Mouse (Mus musculus) limb, embryonic 11.5 days (tissue): ENCODE measurements around the gene Olfr691. TPM values are rescaled to one million over a fixed set of nuclear protein-coding genes. Genes with fewer than 3 reads are reported as not detected.

ENCODE experiments used
- ATAC-seq: fragments of 200-750 bp; cut with Nextera tagmentation; 2 replicates; pipeline ENCODE4 v1.8.0; 2017; ENCODE audit warnings: low read depth; ENCODE audit not compliant: insufficient number of reproducible peaks, low FRiP score, low TSS enrichment
- DNase-seq: peaks from one replicate; pipeline ENCODE4 v3.0.0-alpha.2; 2015; ENCODE audit warnings: low spot score
- H3K27ac ChIP-seq: fragments of 300-500 bp; sonication (generic); replicated peaks from 2 replicates; pipeline ENCODE4 v1.5.1; 2014; ENCODE audit warnings: low read depth, mild to moderate bottlenecking, low read length
- H3K27me3 ChIP-seq: fragments of 300-500 bp; sonication (generic); 2 replicates; pipeline ENCODE4 v1.6.1; 2014; ENCODE audit warnings: mild to moderate bottlenecking, low read length, mixed read lengths; ENCODE audit not compliant: control insufficient read depth, insufficient read depth
- H3K36me3 ChIP-seq: fragments of 300-500 bp; sonication (generic); 2 replicates; pipeline ENCODE4 v1.6.1; 2014; ENCODE audit warnings: mild to moderate bottlenecking, low read length, moderate library complexity, mixed read lengths; ENCODE audit not compliant: control insufficient read depth, insufficient read depth
- H3K4me1 ChIP-seq: fragments of 300-500 bp; sonication (generic); 2 replicates; pipeline ENCODE4 v1.6.1; 2014; ENCODE audit warnings: low read length, mixed read lengths; ENCODE audit not compliant: control insufficient read depth, insufficient read depth
- H3K4me2 ChIP-seq: fragments of 300-500 bp; sonication (generic); 2 replicates; pipeline ENCODE4 v1.6.1; 2014; ENCODE audit warnings: low read depth, mild to moderate bottlenecking, moderate library complexity; ENCODE audit not compliant: severe bottlenecking
- H3K4me3 ChIP-seq: fragments of 300-500 bp; sonication (generic); 2 replicates; pipeline ENCODE4 v1.5.1; 2014; ENCODE audit warnings: low read depth, low read length
- H3K9ac ChIP-seq: fragments of 300-500 bp; sonication (generic); 2 replicates; pipeline ENCODE4 v1.6.1; 2014; ENCODE audit warnings: mild to moderate bottlenecking, low read length
- H3K9me3 ChIP-seq: fragments of 300-500 bp; sonication (generic); 2 replicates; pipeline ENCODE4 v1.6.1; 2016; ENCODE audit warnings: low read length; ENCODE audit not compliant: control insufficient read depth
- WGBS: fragments of 180-500 bp; shearing (Covaris S2); extraction: QIAGEN DNeasy Blood & Tissue Kit; methylation state at CpG from one replicate; pipeline ENCODE4 v1.1.7; 2014; 5-methylcytosine and 5-hydroxymethylcytosine counted together
- polyA plus RNA-seq: library from polyadenylated mRNA; unstranded; fragments of >200 nt; fragmentation: Nextera tagmentation; extraction: Ambion mirVana; gene quantifications from 2 replicates; pipeline ENCODE4 v1.2.1, GENCODE M21; 2014

Olfr691 gene
- not detected in 2 replicates for polyA plus RNA-seq

DNA sequence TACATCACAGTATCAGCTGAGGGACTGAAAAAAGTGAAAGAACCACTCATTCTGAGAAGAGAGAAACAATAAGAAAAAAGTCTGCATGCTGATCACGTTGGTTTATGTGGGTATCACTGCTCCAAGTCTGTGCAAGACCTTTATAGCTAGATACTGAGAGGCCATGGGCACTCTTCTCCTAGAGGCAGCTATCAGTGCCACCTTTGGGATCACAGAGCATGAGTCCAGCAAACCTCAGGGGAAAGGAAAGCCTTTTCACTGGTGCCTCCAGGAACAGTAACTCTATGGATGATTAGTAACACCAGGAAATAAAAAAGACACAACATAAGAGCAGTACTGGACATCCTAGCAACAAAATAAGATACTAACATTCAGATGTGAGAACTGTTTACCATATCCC, at the start of gene Olfr691:
Gene Olfr691 (minus strand): TSS at position 101 of the 400 bp plus-strand sequence.
- Histone ChIP-seq H3K27ac (no peak within 1 kb of the TSS), H3K27me3 (no peaks in the 10 kb centered on the region), H3K4me1 (no peaks in the 10 kb centered on the region), H3K9me3 (no peaks in the 10 kb centered on the region), H3K4me3 (no peak within 1 kb of the TSS), H3K9ac (no peak within 1 kb of the TSS), H3K36me3 (no peaks in the 10 kb centered on the region), H3K4me2 (no peak within 1 kb of the TSS)
- WGBS: 57% methylated on average over 1 of the region's 1 CpGs
- ATAC-seq: no peak
- DNase-seq: no peak

DNA sequence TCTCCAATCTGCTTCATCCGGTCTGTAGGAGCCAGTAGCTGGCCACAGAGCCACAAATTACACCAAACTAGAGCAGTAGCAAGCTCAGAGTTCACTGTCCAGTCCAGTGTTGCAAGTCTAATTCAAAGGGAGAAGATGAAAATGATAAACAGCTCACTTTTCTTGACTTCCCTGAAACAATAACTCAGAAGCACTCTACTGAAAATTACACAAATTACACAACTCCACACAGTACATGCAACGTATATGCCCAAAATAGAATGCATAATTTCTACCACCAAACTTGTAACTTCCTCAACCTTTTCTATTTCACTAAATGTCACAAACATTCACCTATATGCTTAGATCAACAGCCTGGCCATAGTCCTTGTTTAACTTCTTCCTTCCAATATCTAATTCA, 48.2 kb upstream of the Olfr691 start:
- DNase-seq (no peak), ATAC-seq (no peak)
- WGBS: 92% methylated on average over 2 of the region's 2 CpGs
- H3K4me2 ChIP-seq: no peak overlapping the region
- no peaks in the 10 kb centered on the region for H3K9me3 ChIP-seq
- H3K27me3 ChIP-seq: no peaks in the 10 kb centered on the region
- H3K4me3 ChIP-seq: no peak overlapping the region
- H3K9ac ChIP-seq: no peak overlapping the region
- H3K4me1 ChIP-seq: no peaks in the 10 kb centered on the region
- peaks cover 8% of the 10 kb centered on the region; the same call in 1 of the 2 replicates for H3K36me3 ChIP-seq
- no peak overlapping the region for H3K27ac ChIP-seq

GRCm38 (mm10) chr7:105387696-105388095, 45.6 kb upstream of the Olfr691 start:
- Histone ChIP-seq H3K4me1 (no peaks in the 10 kb centered on the region), H3K9me3 (no peaks in the 10 kb centered on the region), H3K4me3 (no peak overlapping the region), H3K36me3 (peaks cover 17% of the 10 kb centered on the region; the same call in 1 of the 2 replicates), H3K27ac (no peak overlapping the region), H3K9ac (no peak overlapping the region), H3K27me3 (no peaks in the 10 kb centered on the region), H3K4me2 (no peak overlapping the region)
- no peak for ATAC-seq
- no peak for DNase-seq
- 98% methylated on average over 2 of the region's 2 CpGs for WGBS

DNA sequence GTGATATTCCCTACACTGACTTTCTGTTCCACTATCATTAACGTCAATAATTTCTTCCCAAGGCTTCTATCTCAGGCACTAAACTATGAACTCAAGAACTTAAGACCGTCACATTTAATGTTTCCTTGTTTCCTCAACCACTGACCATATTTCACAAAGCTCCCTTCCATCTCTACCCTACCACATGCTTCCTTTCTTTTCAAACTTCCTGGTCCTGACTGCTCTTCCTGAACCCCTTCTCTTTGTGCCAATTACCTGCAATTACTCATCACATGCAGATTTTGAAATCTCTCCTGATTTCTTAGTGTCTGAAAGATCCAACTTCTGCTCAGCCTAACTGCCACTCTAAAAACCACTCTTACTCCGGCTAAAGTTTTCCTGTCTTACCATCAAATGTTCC, 38.3 kb upstream of the Olfr691 start:
- H3K9ac ChIP-seq: no peak overlapping the region
- no peak for DNase-seq
- 92% methylated on average over 3 of the region's 3 CpGs for WGBS
- no peak for ATAC-seq
- no peak overlapping the region for H3K27ac ChIP-seq
- H3K36me3 ChIP-seq: peaks cover 23% of the 10 kb centered on the region
- H3K4me3 ChIP-seq: no peak overlapping the region
- no peaks in the 10 kb centered on the region for H3K9me3 ChIP-seq
- no peak overlapping the region for H3K4me2 ChIP-seq
- no peaks in the 10 kb centered on the region for H3K27me3 ChIP-seq
- no peaks in the 10 kb centered on the region for H3K4me1 ChIP-seq

DNA sequence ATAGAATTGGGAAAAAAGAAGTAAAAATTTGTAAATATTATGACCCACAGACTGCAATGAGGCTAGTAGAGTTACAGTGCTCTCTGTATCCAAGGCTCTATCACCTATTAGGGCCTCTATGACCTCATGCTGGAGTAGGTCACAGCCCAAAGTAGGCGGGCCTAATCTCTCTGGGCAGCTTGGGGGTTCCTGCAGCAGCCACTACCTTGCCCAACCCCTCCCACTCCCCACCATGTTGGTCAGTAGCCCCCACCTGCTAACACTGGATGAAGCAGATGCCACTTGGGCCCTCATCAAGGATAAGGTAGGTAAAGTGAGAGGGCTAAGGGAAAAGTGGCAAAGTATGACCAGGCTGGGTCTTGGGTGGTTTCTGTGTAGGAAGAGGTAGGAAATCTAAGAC, 32.8 kb upstream of the Olfr691 start, which contains the start of gene Gm5901:
Gene Gm5901 (plus strand): TSS at position 173 of the 400 bp plus-strand sequence.
- WGBS: 92% methylated on average over 1 of the region's 1 CpGs
- Histone ChIP-seq H3K4me3 (no peak within 1 kb of the TSS), H3K4me2 (no peak within 1 kb of the TSS), H3K36me3 (peaks cover 12% of the 10 kb centered on the region), H3K27me3 (no peaks in the 10 kb centered on the region), H3K9me3 (no peaks in the 10 kb centered on the region), H3K27ac (no peak within 1 kb of the TSS), H3K4me1 (no peaks in the 10 kb centered on the region), H3K9ac (no peak within 1 kb of the TSS)
- DNase-seq (no peak), ATAC-seq (no peak)

DNA sequence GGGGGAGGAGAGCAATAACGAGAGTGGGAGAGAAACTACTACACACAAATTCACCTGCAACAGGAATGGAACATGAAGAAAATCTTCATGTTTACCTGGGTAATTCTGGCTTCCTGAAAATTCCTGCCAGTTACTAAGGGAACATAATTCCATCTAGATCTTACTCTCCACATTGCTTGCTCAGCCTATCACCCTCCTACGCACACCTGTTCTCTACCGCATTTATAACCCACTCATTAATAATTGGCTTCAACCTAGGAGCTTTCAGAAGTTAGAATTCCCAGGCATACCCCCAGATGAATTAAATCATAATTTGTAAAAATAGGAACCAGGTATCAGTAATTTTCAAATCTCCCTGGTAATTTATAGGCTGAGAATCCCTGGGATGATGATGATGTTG, 31.9 kb upstream of the Olfr691 start:
- Histone ChIP-seq H3K27ac (no peak overlapping the region), H3K27me3 (no peaks in the 10 kb centered on the region), H3K9ac (no peak overlapping the region), H3K4me3 (no peak overlapping the region), H3K4me2 (no peak overlapping the region), H3K36me3 (peaks cover 9% of the 10 kb centered on the region), H3K9me3 (no peaks in the 10 kb centered on the region), H3K4me1 (no peaks in the 10 kb centered on the region)
- DNase-seq: no peak
- ATAC-seq: no peak
- WGBS: 95% methylated on average over 3 of the region's 3 CpGs

DNA sequence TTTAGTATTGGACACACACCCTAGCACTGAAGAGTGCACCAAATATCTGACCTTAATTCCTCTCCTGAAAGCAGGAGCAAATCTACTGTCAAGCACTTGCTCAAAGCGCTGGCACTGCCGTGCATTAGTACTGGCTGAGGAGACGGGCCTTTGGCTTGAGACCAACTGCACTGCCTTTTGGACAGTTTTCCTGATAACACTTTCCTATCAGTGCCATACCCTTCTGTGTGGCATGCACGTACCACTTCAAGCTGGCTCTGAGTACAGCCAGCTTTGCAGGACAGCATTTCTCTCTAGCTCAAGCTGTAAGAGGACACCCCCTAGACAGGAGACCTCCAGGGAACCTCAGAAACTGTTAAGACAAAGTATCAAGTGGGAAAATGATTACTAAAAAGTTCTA, 31.4 kb upstream of the Olfr691 start:
- peaks cover 9% of the 10 kb centered on the region for H3K36me3 ChIP-seq
- DNase-seq: no peak
- 87% methylated on average over 4 of the region's 4 CpGs for WGBS
- H3K9ac ChIP-seq: no peak overlapping the region
- H3K4me2 ChIP-seq: no peak overlapping the region
- no peak overlapping the region for H3K4me3 ChIP-seq
- H3K9me3 ChIP-seq: no peaks in the 10 kb centered on the region
- H3K4me1 ChIP-seq: no peaks in the 10 kb centered on the region
- ATAC-seq: no peak
- H3K27me3 ChIP-seq: no peaks in the 10 kb centered on the region
- H3K27ac ChIP-seq: no peak overlapping the region

GRCm38 (mm10) chr7:105372912-105373311, 30.8 kb upstream of the Olfr691 start:
- DNase-seq (no peak), ATAC-seq (no peak)
- no peak overlapping the region for H3K4me3 ChIP-seq
- no peaks in the 10 kb centered on the region for H3K27me3 ChIP-seq
- peaks cover 6% of the 10 kb centered on the region for H3K36me3 ChIP-seq
- H3K9ac ChIP-seq: no peak overlapping the region
- no peak overlapping the region for H3K27ac ChIP-seq
- no peaks in the 10 kb centered on the region for H3K4me1 ChIP-seq
- no peak overlapping the region for H3K4me2 ChIP-seq
- no peaks in the 10 kb centered on the region for H3K9me3 ChIP-seq
- 81% methylated on average over 1 of the region's 1 CpGs for WGBS

DNA sequence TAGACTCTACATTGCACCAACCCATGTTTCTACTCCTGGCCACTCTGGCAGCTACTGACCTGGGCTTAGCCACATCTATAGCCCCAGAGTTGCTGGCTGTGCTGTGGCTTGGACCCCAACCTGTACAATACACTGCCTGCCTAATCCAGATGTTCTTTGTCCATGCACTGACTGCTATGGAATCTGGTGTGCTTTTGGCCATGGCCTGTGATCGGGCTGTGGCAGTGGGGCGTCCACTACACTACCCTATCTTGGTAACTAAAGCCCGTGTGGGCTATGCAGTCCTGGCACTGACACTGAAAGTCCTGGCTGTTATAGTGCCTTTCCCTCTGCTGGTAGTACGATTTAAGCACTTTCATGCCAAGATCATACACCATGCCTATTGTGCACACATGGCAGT, 26.5 kb upstream of the Olfr691 start:
- H3K27ac ChIP-seq: no peak overlapping the region
- ATAC-seq (0 out of 2 replicates have a peak, but pooled peaks have one; percentile 21), DNase-seq (no peak)
- 92% methylated on average over 4 of the region's 4 CpGs for WGBS
- H3K9ac ChIP-seq: no peak overlapping the region
- no peaks in the 10 kb centered on the region for H3K9me3 ChIP-seq
- H3K4me2 ChIP-seq: no peak overlapping the region
- H3K4me3 ChIP-seq: no peak overlapping the region
- no peaks in the 10 kb centered on the region for H3K27me3 ChIP-seq
- H3K36me3 ChIP-seq: no peaks in the 10 kb centered on the region
- no peaks in the 10 kb centered on the region for H3K4me1 ChIP-seq
